Mouse (Mus musculus): Measurements from ENCODE around the gene Pawr. TPM values are rescaled to one million over a fixed set of nuclear protein-coding genes. Genes with fewer than 3 reads are reported as not detected.

Gene Pawr
- total RNA-seq, 4 experiments from 2014 or later = 2.2 to 3.4 (median 2.3) TPM

Small RNA genes within 50 kb of the gene (microRNA-seq; reads per million reads assigned to microRNA genes)
- gene Gm25591 = 0 reads per million in 2 experiments

Other genes starting within 250 kb of the Pawr start
- 100 to 1,000 TPM; 126 to 141 (median 127) TPM for gene Ppp1r12a, start 169.9 kb upstream of the Pawr start, total RNA-seq (2022)